Mouse (Mus musculus) hindlimb bud, embryonic 11.5 days (tissue): ENCODE measurements at regions not wholly inside any gene's neighbourhood (a gene's known extent, or its start where the extent isn't known, plus 50 kb on each side); places are given as distances from the start of the nearest gene placed in this dataset.
"Not testable (repeated sequence)": the region's sequence is repeated elsewhere in the genome, so short reads cannot be mapped to it uniquely, and the experiment has no call there.

Experiments used
- DNase-seq: peaks from one replicate; pipeline ENCODE4 v3.0.0-alpha.2; 2012; ENCODE audit warnings: low read depth, low spot score; ENCODE audit errors: extremely low spot score

GRCm38 (mm10) chr12:32434506-32435002 lies 56.0 kb downstream of the Ccdc71l start:
- no peak for DNase-seq

GRCm38 (mm10) chr12:32435126-32435525 lies 56.6 kb downstream of the Ccdc71l start:
- no peak for DNase-seq

GRCm38 (mm10) chr12:32438209-32438608 lies 59.7 kb downstream of the Ccdc71l start:
- DNase-seq = no peak

- DNase-seq = no peak
Observed at GRCm38 (mm10) chr12:32444770-32445169, 66.3 kb downstream of the Ccdc71l start.

- DNase-seq = no peak
Observed at GRCm38 (mm10) chr12:32445874-32446273, 67.4 kb downstream of the Ccdc71l start.

- DNase-seq = no peak
Observed at GRCm38 (mm10) chr12:32449373-32449772, 70.9 kb downstream of the Ccdc71l start.

GRCm38 (mm10) chr12:32451226-32451625 lies 72.7 kb downstream of the Ccdc71l start:
- no peak for DNase-seq

GRCm38 (mm10) chr12:32454794-32455193 lies 76.3 kb downstream of the Ccdc71l start:
- no peak for DNase-seq

- DNase-seq = not testable (repeated sequence)
Observed at GRCm38 (mm10) chr12:32455231-32455630, 76.7 kb downstream of the Ccdc71l start.

GRCm38 (mm10) chr12:32455913-32456312 lies 77.4 kb downstream of the Ccdc71l start:
- no peak for DNase-seq

GRCm38 (mm10) chr12:32456796-32457195 lies 78.3 kb downstream of the Ccdc71l start:
- no peak for DNase-seq

- no peak for DNase-seq
Observed at GRCm38 (mm10) chr12:32458386-32458785, 79.9 kb downstream of the Ccdc71l start.

- DNase-seq = no peak
Observed at GRCm38 (mm10) chr12:32460330-32460998, 82.0 kb downstream of the Ccdc71l start.

GRCm38 (mm10) chr12:32465371-32465770 lies 86.9 kb downstream of the Ccdc71l start:
- no peak for DNase-seq

GRCm38 (mm10) chr12:32469863-32470262 lies 91.4 kb downstream of the Ccdc71l start:
- DNase-seq = no peak

- no peak for DNase-seq
Observed at GRCm38 (mm10) chr12:32479451-32479850, 100.9 kb downstream of the Ccdc71l start.

- no peak for DNase-seq
Observed at GRCm38 (mm10) chr12:32480268-32480667, 101.8 kb downstream of the Ccdc71l start.

- no peak for DNase-seq
Observed at GRCm38 (mm10) chr12:32481051-32481450, 102.5 kb downstream of the Ccdc71l start.

GRCm38 (mm10) chr12:32482343-32482742 lies 103.8 kb downstream of the Ccdc71l start:
- no peak for DNase-seq

GRCm38 (mm10) chr12:32482777-32483176 lies 104.3 kb downstream of the Ccdc71l start:
- DNase-seq = no peak

GRCm38 (mm10) chr12:32486246-32486645 lies 107.7 kb downstream of the Ccdc71l start:
- no peak for DNase-seq

- DNase-seq = no peak
Observed at GRCm38 (mm10) chr12:32486729-32487128, 108.2 kb downstream of the Ccdc71l start.
